Mouse (Mus musculus) retina, adult 2 months (tissue): Measurements from ENCODE around the gene Lrrc43.
"Not testable (repeated sequence)": the region's sequence is repeated elsewhere in the genome, so short reads cannot be mapped to it uniquely, and the experiment has no call there.

Source experiments
- DNase-seq: peaks from one replicate; pipeline ENCODE4 v3.0.0-alpha.2; 2012; ENCODE audit warnings: low read depth, low spot score

Gene Lrrc43

DNA sequence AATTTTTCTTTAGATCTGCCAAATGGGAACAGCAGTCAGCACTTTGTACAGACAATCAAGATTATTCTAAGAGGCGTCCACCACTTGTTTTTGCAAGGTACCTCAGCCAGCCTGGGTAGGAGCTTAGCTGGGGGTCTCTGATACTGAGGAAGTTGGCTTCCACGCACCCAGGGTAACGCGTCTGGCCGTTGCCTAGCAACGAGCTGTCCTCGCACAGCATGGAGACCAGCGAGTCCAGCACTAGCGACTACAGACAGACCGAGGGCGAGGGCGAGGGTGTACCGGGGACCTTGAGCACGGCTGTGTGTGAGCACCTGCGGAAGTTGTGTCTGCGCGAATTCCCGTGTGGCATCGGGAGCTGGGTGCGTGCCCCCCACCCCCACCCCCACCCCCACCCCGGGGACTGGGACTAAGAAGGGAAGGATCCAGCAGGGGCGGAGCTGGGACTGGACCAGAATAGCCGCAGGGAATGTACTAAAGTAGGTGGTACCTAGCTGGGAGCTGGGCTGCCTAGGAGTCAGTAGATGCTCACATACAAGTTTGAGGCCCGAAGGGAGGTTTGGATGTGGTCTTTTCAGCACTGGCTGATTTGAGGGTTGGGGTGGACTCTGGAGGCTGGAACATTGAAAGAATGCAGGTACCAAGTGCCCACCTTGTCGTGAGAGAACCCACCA, at the start of gene Lrrc43, which contains the start of gene Il31:
Lrrc43 (plus strand) TSS at position 194 of the 674 bp plus-strand sequence.
Il31 (minus strand) TSS at position 378 of the 674 bp plus-strand sequence.
- no peak for DNase-seq

DNA sequence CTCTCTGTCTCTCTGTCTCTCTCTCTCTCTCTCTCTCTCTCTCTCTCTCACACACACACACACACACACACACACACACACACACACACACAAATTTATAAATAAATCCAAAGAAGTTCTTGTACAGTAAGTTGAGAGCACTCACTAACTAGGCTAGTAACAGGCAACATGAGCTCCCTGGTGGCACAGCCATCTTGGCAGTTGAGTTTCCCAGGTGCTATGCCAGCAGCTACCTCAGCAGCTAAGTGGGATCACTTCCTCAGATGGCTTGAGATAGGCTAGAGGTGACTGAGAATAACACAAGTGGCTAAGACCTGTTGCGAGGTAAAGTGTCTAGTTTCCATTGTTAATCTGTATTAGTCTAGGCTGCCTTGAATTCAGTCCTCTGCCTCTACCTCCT, 49.8 kb upstream of the Lrrc43 start:
- no peak for DNase-seq

DNA sequence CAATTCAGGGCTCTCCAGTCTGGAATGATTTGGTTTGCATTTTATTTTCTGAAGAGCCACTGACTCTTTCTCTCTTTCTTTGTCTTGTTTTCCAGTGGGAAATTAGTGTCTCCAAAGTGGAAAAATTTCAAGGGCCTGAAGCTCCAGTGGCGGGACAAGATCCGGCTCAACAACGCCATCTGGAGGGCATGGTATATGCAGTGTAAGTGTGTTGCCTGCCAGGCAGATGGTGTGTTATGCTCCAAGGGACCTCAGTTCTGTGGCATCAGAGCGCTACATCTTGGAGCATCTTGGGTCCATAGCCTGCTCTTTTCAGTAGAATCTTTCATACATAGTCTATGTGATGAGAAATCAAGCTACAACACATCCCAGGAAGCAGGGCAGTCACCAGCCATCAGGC, 49.2 kb upstream of the Lrrc43 start:
- no peak for DNase-seq

GRCm38 (mm10) chr5:123440664-123441063, 48.4 kb upstream of the Lrrc43 start:
- DNase-seq, result no peak

DNA sequence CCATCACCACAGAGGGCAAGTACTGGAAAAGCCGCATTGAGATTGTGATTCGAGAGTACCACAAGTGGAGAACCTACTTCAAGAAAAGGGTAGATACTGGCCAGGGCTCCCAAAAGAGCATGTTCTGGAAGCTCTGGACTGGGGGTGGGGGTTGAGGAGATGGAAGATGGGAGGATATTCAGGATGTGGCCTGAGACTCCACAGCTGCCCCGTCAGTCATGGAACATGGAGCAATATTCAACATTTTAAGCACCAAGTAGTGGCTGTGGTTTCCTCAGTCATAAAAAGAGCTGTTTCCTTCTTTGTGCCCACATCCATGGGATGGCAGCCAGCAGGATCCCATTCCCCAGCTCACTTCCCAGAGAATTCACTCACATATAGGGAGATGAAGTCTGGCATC, 46.8 kb upstream of the Lrrc43 start:
- DNase-seq, result no peak

DNA sequence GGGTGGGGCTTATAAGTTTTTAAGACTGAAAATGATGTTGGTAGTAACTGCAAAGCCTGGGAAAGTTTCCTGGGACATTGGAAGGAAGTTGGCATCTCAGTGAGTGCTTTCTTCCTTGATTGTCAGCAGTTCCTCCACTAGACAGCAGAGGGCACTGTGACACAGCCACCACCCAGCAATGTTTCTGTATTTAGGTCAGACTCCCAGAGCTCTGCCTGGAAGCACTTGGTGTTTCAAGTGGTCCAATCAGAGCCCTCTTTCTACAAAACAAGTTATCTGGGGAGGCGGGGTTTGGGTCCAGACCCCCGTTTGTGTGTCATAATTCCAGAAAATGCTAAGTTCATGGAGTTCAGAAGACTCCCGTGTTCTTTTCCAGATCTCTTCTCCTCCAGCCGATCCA, 45.0 kb upstream of the Lrrc43 start:
- DNase-seq, result peak; percentile 56

GRCm38 (mm10) chr5:123444849-123445334, 44.2 kb upstream of the Lrrc43 start:
- no peak for DNase-seq

DNA sequence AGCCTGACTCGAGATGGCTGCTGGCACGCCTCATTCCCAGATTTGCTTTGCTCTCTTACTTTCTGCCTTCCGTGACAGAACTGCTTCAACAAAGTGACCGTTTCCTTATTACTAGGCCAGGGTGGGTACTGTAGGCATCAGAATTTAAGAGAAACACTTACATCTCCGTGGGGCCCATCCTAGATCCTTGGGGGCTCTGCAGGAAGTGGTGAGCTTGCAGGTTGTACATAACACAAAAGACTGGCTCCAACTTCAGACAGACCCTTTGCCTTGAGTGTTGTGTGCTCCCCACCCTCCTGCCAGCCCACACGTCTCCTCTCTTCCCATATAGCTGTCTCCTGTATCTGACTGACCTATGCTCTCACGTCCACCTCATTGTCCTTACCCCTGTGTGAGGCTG, 37.2 kb upstream of the Lrrc43 start:
- DNase-seq, result no peak

DNA sequence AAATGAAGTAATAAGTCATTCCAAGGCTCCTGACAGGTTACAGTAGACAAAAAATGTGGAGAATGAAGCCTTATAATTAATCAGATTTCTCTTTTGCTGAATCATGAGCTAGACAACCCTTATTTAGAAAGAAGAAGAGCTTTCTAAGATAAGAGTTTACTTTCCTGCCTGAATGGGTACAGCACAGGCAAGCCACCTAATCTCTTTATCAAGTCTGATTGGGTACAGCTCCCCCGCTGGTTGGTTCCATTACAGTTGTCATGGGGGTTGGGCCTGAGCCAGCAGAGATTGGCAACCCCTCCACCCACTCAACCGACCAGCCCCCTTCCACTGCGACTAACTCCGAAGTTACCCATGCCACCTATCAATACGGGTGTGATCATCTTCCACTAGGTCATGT, 27.7 kb upstream of the Lrrc43 start:
- no peak for DNase-seq

GRCm38 (mm10) chr5:123464638-123465037, 24.5 kb upstream of the Lrrc43 start:
- no peak for DNase-seq

- no peak for DNase-seq
Observed at GRCm38 (mm10) chr5:123470784-123471400, 18.2 kb upstream of the Lrrc43 start.

- no peak for DNase-seq
Observed at GRCm38 (mm10) chr5:123473817-123474216, 15.3 kb upstream of the Lrrc43 start.

DNA sequence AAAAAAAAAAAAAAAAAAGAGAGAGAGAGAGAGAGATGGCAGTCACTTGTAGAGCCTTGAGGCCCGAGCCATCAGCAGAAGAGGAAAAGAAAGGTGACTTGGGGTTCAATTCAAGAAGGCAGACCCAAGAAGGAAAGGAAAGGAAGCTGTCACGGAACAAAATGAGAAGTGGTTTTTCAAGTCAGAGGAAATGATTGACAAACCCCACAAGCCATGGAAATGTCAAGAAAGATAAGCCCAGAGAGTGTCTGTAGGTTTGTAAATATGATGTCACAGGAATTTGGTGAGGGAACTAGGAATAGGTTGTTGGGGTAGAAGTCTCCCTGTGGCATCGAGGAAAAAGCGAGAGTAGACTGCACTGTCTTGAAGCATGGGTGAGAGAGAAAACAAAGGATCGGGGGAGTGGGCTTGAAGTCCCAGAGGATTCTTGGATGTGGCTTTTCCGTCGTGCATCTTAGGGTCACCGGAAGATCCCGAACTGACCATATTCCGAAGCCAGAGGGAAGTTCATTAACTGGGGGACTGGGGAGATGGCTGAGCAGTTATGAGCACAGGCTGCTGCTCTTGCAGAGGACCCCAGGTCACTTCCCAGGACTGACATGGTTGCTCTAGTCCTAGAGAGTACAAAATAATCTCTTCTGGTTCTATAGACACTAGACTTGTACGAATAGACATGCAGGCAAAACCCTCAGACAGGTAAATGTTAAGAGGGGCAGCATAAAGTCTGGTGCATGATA, 1.3 kb upstream of the Lrrc43 start:
- DNase-seq, result no peak

DNA sequence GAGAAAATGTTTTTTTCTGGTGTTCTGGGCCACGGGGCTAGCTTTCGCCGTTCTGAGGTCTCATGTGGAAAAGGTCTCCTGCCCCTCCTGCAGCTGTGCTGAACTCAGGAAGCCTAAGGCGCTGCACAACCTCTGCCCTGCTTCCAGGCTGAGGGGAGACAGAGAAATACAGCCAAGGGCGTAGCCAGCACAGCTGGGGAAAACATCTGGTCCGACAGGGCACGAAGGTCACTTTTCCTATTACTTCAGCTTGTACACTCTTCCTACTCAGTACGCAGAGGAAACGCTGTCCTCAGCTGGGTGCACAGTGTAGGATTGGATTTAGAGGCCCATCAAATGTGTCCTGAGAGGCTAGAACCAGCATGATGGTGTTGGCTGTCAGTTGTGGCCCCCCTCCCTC, 830 bp downstream of the Lrrc43 start:
- no peak for DNase-seq

DNA sequence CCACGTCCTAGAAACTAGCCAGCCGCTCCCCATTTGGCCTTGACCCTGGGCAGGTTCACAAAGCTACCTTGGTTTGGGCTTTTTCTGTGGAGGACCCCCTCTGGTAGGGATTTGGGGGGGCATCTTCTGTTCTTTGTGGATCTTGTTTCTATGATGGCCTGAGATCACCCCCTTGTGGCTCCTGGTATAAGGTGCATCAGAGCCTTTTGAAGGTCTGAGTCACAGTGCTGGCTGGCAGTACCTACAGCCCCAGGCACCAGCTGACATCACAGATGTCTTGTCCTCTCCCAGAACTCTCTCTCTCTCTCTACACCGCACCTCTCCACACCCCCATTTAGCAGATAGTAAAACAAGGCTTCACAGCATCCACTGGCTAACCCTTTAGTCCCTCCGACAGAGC, 10.6 kb downstream of the Lrrc43 start:
- no peak for DNase-seq

GRCm38 (mm10) chr5:123501973-123502372, 12.9 kb downstream of the Lrrc43 start:
- no peak for DNase-seq

GRCm38 (mm10) chr5:123507936-123508723, 19.0 kb downstream of the Lrrc43 start:
- peak; percentile 53 for DNase-seq

DNA sequence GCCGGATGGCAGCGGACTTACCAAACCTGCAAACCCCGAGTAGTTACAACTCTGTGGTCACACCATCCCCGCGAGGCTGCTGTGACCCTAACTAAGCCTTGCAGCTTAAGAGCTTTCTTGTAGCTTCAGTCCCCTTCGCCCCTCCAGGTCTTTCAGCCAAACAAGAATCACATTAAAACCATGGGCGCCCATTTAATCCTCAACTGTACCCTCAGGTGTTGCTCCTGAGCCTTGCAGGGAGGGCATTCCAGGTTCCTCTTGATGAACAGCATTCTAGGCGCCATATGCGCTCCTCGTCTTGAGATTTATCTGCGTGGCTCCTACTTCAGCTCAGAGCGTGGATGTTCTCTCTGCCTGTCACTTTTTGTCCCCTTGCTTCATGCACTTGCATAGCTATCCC, 19.8 kb downstream of the Lrrc43 start:
- DNase-seq, result no peak

DNA sequence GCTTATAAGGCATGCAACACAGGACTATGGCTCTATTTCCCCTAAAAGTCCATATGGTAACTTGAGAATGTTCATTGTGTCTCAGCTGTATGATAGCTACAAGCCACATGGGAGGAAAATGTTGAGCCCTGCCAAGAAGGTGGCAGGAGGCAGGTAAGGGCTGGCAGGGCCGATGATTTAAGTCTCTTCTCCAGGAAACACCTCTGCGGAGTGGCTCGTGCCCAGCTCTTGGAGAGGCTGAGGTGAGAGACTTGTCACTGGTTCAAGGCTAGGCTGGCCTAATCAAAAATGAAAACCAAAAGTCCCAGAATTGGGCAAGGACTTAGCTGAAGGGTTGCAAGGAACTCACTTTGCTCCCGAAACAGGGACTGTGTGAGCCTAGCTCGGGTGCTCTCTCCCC, 21.1 kb downstream of the Lrrc43 start, which contains the start of gene B3gnt4:
B3gnt4 (plus strand) TSS at position 301 of the 400 bp plus-strand sequence.
- no peak for DNase-seq

GRCm38 (mm10) chr5:123511426-123511825, 22.3 kb downstream of the Lrrc43 start:
- not testable (repeated sequence) for DNase-seq

GRCm38 (mm10) chr5:123512102-123512501, 23.0 kb downstream of the Lrrc43 start:
- DNase-seq, result no peak

DNA sequence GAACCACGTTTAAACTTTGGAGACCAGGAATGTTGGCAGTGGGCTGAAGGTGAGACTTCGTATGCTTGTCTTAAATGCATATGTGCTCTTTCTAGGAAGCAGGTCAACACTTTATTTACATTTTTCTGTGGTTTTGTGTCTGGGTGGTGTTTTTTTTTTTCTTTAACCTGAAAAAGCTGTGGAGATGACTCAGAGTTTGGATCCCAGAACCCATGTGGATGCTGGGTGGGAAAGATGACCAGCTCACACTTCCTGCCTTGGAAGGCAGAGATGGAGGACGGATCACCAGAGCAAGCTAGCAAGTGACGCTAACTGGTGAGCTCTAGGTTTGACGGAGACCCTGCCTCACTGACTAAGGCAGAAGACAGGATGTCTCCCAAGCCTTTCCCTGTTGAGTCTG, 25.8 kb downstream of the Lrrc43 start:
- DNase-seq, result no peak
